Mouse (Mus musculus): Measurements from ENCODE around the gene Vav3. TPM values are rescaled to one million over a fixed set of nuclear protein-coding genes. Genes with fewer than 3 reads are reported as not detected.
A peak's percentile ranks its signal among the peaks of the same experiment; 100 is the strongest.

The Vav3 gene
- polyA plus RNA-seq, 1 experiment from 2014 or later: 18.9 TPM

DNA sequence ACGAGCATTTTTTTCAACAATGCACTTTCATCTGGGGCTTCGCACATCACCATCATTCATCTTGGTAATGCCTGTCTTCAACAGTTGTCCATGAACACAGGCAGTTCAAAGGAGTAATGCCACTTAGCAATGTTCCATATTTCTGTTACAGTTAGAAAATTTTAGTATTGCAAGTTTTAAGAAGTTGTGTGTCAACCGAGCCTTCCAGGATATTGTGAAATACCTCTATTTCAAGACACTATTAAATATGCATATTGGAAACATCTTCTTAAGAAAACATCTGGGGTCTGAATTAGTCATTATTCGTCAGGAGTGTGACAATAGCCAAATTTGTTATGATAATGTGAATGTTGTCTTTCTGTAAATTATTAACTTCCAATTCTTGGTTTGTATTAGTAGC, 137.8 kb downstream of the Vav3 start:
- 63% methylated on average over 4 of the region's 4 CpGs for WGBS
- H3K9me3 ChIP-seq (ENCODE audit: control insufficient read depth, low read length): no peaks in the 10 kb centered on the region
- H3K27me3 ChIP-seq (replicated peaks; ENCODE audit: control insufficient read depth, insufficient read depth, low read length): no peaks in the 10 kb centered on the region
- H3K9ac ChIP-seq (ENCODE audit: low read depth, low read length): no peak overlapping the region
- H3K27ac ChIP-seq (ENCODE audit: low read length): no peak overlapping the region
- no peaks in the 10 kb centered on the region; the same call in 1 of the 2 replicates for H3K4me1 ChIP-seq (ENCODE audit: control insufficient read depth, insufficient read depth, low read length)
- H3K4me3 ChIP-seq (ENCODE audit: low read length): no peak overlapping the region
- no peak for ATAC-seq
- H3K4me2 ChIP-seq (ENCODE audit: low read depth, low read length): no peak overlapping the region
- H3K36me3 ChIP-seq (ENCODE audit: control insufficient read depth, insufficient read depth, low read length): no peaks in the 10 kb centered on the region

DNA sequence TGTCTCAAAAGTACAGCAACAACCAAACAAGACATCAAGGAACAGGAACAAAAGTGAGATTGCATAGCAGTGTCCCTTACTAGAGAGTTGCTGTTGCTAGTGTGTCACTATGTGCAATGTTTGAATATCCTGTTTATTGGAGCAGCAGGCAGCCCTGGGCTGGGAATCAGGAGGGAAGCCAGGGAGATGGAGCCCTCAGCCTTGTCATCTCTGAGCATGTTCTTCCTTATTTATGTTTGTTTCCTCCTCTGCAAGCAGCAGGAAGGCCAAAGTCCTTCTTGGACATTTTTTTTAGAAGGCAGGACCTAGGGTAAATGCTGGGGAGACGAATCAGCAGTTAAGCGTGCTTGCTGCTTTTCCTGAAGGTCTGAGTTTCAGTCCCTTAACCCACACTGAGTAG, 140.2 kb downstream of the Vav3 start:
- 0 out of 2 replicates have a peak, but pooled peaks have one; percentile 31 for ATAC-seq
- H3K36me3 ChIP-seq (ENCODE audit: control insufficient read depth, insufficient read depth, low read length): no peaks in the 10 kb centered on the region
- no peak overlapping the region for H3K9ac ChIP-seq (ENCODE audit: low read depth, low read length)
- H3K4me3 ChIP-seq (ENCODE audit: low read length): no peak overlapping the region
- 70% methylated on average over 2 of the region's 2 CpGs for WGBS
- H3K27me3 ChIP-seq (replicated peaks; ENCODE audit: control insufficient read depth, insufficient read depth, low read length): no peaks in the 10 kb centered on the region
- H3K4me2 ChIP-seq (ENCODE audit: low read depth, low read length): no peak overlapping the region
- no peaks in the 10 kb centered on the region for H3K9me3 ChIP-seq (ENCODE audit: control insufficient read depth, low read length)
- no peak overlapping the region for H3K27ac ChIP-seq (ENCODE audit: low read length)
- no peaks in the 10 kb centered on the region; the same call in 1 of the 2 replicates for H3K4me1 ChIP-seq (ENCODE audit: control insufficient read depth, insufficient read depth, low read length)

DNA sequence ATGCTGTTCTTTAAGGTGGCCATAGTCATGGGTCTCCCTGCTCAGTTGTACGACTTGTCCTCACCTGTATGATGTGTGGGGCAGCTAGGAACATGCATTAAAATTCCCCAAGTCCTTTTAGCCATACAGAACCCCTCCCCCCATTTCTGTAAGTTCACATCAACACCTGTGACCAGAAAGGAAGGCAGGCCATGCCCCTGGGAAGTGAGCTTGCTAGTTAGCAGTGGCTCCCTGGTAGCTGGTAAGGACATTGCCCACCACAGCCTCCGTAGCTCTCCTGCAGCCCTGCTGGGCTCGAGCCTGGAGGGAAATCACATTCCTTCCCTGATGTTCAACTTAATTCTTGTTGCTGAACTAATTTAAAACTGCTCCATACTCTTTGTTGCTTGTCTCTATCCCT, 146.3 kb downstream of the Vav3 start:
- Histone ChIP-seq H3K27ac (ENCODE audit: low read length) (no peak overlapping the region), H3K4me3 (ENCODE audit: low read length) (no peak overlapping the region), H3K4me1 (ENCODE audit: control insufficient read depth, insufficient read depth, low read length) (no peaks in the 10 kb centered on the region), H3K36me3 (ENCODE audit: control insufficient read depth, insufficient read depth, low read length) (no peaks in the 10 kb centered on the region), H3K9me3 (ENCODE audit: control insufficient read depth, low read length) (no peaks in the 10 kb centered on the region), H3K9ac (ENCODE audit: low read depth, low read length) (no peak overlapping the region), H3K4me2 (ENCODE audit: low read depth, low read length) (no peak overlapping the region), H3K27me3 (replicated peaks; ENCODE audit: control insufficient read depth, insufficient read depth, low read length) (no peaks in the 10 kb centered on the region)
- 71% methylated on average over 3 of the region's 3 CpGs for WGBS
- ATAC-seq: no peak

DNA sequence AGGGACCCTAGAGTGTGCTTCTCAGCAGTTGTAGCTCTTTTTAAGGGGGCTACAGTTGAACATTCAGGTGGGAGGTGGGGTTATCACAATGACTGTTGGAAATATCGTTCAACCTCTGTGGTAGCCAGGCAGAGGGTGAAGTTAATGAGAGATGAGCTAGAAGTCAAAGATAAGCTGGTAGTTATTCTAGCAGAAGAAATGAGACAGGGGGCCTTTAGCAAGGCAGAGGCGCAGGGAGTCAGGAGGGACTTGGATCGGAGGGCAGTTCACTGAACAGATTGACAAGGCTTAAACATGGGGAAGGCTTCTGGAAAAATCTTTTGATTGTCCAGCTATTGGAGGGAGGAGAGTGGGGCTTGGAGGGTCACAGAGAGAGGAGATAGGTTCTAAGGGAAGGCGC, 147.4 kb downstream of the Vav3 start:
- Histone ChIP-seq H3K4me1 (ENCODE audit: control insufficient read depth, insufficient read depth, low read length) (no peaks in the 10 kb centered on the region), H3K4me3 (ENCODE audit: low read length) (no peak overlapping the region), H3K9ac (ENCODE audit: low read depth, low read length) (no peak overlapping the region), H3K36me3 (ENCODE audit: control insufficient read depth, insufficient read depth, low read length) (no peaks in the 10 kb centered on the region), H3K4me2 (ENCODE audit: low read depth, low read length) (no peak overlapping the region), H3K9me3 (ENCODE audit: control insufficient read depth, low read length) (no peaks in the 10 kb centered on the region), H3K27me3 (replicated peaks; ENCODE audit: control insufficient read depth, insufficient read depth, low read length) (no peaks in the 10 kb centered on the region), H3K27ac (ENCODE audit: low read length) (no peak overlapping the region)
- no peak for ATAC-seq
- WGBS: 92% methylated on average over 4 of the region's 4 CpGs

DNA sequence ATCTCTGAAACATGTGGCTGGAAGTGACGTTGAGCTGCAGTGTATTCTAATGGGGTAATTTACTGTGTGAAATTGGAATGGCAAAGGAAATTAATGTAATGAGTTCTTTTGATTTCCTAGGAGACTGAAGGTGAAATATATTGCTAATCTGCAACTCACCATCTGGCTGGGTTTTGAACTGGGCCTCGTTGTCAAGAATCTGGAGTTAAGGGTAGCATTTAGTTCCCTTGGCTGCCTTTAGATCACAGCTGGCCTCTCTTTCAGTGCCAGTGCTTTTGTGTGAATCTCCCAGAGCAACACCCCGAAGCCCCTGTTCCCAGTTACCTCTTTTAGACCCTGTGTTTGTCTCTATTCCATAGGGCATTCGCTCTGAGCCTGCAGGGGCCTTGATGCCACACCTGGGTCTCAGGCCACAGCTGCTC, 148.3 kb downstream of the Vav3 start:
- no peaks in the 10 kb centered on the region for H3K4me1 ChIP-seq (ENCODE audit: control insufficient read depth, insufficient read depth, low read length)
- H3K27ac ChIP-seq (ENCODE audit: low read length): no peak overlapping the region
- WGBS: 67% methylated on average over 4 of the region's 4 CpGs
- no peak for ATAC-seq
- no peak overlapping the region for H3K9ac ChIP-seq (ENCODE audit: low read depth, low read length)
- H3K9me3 ChIP-seq (ENCODE audit: control insufficient read depth, low read length): no peaks in the 10 kb centered on the region
- no peaks in the 10 kb centered on the region for H3K36me3 ChIP-seq (ENCODE audit: control insufficient read depth, insufficient read depth, low read length)
- no peak overlapping the region for H3K4me3 ChIP-seq (ENCODE audit: low read length)
- no peak overlapping the region for H3K4me2 ChIP-seq (ENCODE audit: low read depth, low read length)
- no peaks in the 10 kb centered on the region for H3K27me3 ChIP-seq (replicated peaks; ENCODE audit: control insufficient read depth, insufficient read depth, low read length)

DNA sequence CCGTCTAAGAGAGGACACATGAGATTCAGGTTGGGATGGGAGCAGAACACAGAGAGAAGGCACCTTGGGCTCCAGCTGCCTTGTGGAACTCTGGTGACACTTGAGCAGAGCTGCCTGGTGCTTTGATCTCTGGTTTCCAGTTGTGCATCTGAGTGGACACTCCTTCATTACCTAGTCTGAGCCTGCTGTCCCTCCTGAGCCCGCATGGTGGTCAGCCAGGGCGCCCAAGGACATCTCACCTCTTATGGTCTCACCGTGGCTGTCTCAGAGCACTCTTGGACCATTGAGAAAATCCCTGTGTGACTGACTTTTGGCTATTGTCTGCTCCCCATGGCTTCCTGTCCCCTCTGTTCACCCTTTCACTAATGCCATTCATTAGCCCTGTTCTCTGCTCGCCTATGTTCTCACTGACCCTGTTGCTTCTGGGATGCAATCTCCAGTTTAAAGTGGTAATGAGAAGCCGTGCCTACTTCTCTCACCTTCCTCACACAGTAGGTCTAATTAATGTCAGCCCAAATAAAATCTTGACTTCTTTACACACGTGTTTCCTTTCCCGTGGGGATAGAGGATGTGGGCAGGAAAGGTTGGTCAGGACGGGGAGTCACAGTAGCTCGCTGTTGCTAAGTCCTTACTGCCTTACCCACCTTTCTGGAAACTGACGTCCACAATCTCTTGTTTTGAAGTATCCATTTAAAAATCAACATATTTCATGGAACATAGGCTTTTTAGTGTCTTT, 150.3 kb downstream of the Vav3 start:
- Histone ChIP-seq H3K4me2 (ENCODE audit: low read depth, low read length) (no peak overlapping the region), H3K9ac (ENCODE audit: low read depth, low read length) (no peak overlapping the region), H3K36me3 (ENCODE audit: control insufficient read depth, insufficient read depth, low read length) (no peaks in the 10 kb centered on the region), H3K4me1 (ENCODE audit: control insufficient read depth, insufficient read depth, low read length) (no peaks in the 10 kb centered on the region), H3K9me3 (ENCODE audit: control insufficient read depth, low read length) (no peaks in the 10 kb centered on the region), H3K4me3 (ENCODE audit: low read length) (no peak overlapping the region), H3K27me3 (replicated peaks; ENCODE audit: control insufficient read depth, insufficient read depth, low read length) (no peaks in the 10 kb centered on the region), H3K27ac (ENCODE audit: low read length) (no peak overlapping the region)
- no peak for ATAC-seq
- 76% methylated on average over 11 of the region's 11 CpGs for WGBS

DNA sequence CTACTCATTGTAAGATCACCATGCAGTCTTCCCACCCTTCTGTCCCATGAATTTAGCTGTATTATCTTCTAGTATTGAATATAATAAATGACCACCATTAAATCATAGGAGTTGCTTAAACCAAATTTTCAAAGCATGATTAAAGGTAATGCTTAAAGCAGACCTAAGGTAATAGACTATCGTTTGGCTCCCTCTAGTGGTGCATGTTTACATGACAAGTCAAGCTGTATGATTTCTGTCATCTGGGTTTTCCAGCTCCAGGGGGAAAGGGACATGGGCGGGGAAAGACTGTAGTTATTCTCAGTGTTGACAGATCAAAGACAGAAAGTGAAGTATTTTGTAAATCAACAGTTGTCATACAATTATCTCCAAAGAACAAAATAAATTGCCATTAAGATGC, 151.1 kb downstream of the Vav3 start:
- Histone ChIP-seq H3K27me3 (replicated peaks; ENCODE audit: control insufficient read depth, insufficient read depth, low read length) (no peaks in the 10 kb centered on the region), H3K9ac (ENCODE audit: low read depth, low read length) (no peak overlapping the region), H3K4me1 (ENCODE audit: control insufficient read depth, insufficient read depth, low read length) (no peaks in the 10 kb centered on the region), H3K27ac (ENCODE audit: low read length) (no peak overlapping the region), H3K4me3 (ENCODE audit: low read length) (no peak overlapping the region), H3K9me3 (ENCODE audit: control insufficient read depth, low read length) (no peaks in the 10 kb centered on the region), H3K4me2 (ENCODE audit: low read depth, low read length) (no peak overlapping the region), H3K36me3 (ENCODE audit: control insufficient read depth, insufficient read depth, low read length) (no peaks in the 10 kb centered on the region)
- 5% methylated on average over 2 of the region's 2 CpGs for WGBS
- 0 out of 2 replicates have a peak, but pooled peaks have one; percentile 52 for ATAC-seq

DNA sequence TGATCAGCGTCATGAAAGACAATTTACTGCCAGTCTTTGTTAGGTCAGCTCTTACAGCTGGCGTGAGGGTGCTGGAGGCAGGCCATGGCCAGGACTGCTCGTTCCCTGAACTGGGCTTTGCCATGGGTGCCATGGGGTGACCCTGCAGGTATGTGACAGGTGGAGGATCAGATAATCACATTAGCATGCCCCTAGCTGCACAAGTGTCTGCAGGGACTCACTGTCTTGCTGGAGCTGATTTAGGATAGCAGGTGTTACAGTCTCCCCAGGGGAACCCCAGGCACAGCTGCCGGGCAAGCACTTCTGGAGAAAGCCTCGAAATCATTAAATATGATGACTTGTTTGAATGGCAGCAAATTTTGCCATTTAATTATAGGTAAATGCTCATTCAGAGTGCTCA, 156.0 kb downstream of the Vav3 start:
- Histone ChIP-seq H3K27ac (ENCODE audit: low read length) (no peak overlapping the region), H3K36me3 (ENCODE audit: control insufficient read depth, insufficient read depth, low read length) (no peaks in the 10 kb centered on the region), H3K27me3 (replicated peaks; ENCODE audit: control insufficient read depth, insufficient read depth, low read length) (no peaks in the 10 kb centered on the region), H3K9ac (ENCODE audit: low read depth, low read length) (no peak overlapping the region), H3K4me1 (ENCODE audit: control insufficient read depth, insufficient read depth, low read length) (no peaks in the 10 kb centered on the region), H3K4me3 (ENCODE audit: low read length) (no peak overlapping the region), H3K4me2 (ENCODE audit: low read depth, low read length) (no peak overlapping the region), H3K9me3 (ENCODE audit: control insufficient read depth, low read length) (no peaks in the 10 kb centered on the region)
- WGBS: 60% methylated on average over 5 of the region's 5 CpGs
- no peak for ATAC-seq

DNA sequence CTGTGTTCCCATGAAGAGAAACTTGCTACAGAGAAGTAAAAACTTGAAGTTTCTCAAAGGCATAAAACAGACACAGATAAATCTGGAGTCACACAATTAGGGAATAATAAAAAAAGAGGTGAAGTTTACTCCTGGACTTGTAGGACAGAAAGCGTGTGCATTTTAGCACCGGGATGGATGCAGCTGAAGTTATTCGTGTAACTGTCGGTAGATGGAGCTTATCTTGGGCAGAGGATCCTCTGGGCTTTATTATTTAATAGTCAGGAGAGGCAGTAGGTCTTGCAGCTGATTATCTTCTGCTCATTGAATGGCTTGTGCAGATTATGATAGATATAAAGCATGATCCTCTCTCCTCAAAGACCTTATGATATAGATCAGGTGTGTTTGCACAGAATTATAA, 156.6 kb downstream of the Vav3 start:
- H3K4me2 ChIP-seq (ENCODE audit: low read depth, low read length): no peak overlapping the region
- no peaks in the 10 kb centered on the region for H3K27me3 ChIP-seq (replicated peaks; ENCODE audit: control insufficient read depth, insufficient read depth, low read length)
- no peak overlapping the region for H3K27ac ChIP-seq (ENCODE audit: low read length)
- no peaks in the 10 kb centered on the region for H3K4me1 ChIP-seq (ENCODE audit: control insufficient read depth, insufficient read depth, low read length)
- H3K9ac ChIP-seq (ENCODE audit: low read depth, low read length): no peak overlapping the region
- H3K9me3 ChIP-seq (ENCODE audit: control insufficient read depth, low read length): no peaks in the 10 kb centered on the region
- no peaks in the 10 kb centered on the region for H3K36me3 ChIP-seq (ENCODE audit: control insufficient read depth, insufficient read depth, low read length)
- H3K4me3 ChIP-seq (ENCODE audit: low read length): no peak overlapping the region
- WGBS: 73% methylated on average over 4 of the region's 4 CpGs
- no peak for ATAC-seq
